Mouse (Mus musculus): ENCODE data around the gene Ndufb7.
"Not testable (repeated sequence)": the region's sequence is repeated elsewhere in the genome, so short reads cannot be mapped to it uniquely, and the experiment has no call there.

Gene Ndufb7

DNA sequence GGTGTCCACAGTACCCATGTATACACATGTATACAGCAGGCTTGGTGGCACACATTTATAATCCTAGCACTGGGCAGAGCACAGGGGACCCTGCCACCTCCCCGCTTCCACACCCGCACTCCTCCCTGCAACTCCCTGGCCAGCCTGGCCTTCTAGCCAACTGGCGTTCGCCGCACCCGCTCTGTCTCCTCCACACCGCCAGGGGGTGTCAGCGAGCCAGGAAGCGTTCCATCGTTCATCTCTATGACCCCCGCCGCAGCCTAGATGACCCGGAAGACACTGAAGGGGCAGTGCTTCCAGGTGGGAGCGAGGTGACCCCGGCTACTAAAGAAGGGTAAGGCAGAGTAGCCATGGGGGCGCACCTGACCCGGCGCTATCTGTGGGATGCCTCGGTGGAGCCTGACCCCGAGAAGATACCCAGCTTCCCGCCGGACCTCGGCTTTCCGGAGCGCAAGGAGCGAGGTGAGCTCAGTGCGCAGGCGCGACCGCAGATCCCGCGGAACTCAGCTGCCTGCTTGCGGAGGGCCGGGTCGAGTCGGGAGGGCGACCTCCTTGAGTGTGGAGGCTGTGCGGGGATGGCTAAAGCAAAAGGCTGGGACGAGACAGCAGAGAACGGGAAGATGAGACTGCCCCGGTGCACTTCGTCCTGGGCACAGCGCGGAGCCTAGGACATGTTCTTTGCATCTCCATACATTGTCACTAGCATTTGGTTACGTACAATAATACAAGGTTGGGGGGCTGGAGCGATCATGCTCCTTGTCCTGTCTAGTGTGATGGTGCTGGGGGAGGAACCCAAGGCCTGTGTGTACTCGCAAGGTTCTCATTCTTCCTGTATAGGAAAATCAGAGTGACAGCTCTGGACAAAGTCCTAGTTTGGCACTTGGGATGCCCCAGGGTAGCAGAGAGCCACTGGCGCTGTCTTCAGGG, at the start of gene Ndufb7:
Gene Ndufb7 (plus strand): TSS at position 203 of the 927 bp plus-strand sequence.
- DNase-seq (ENCODE audit: extremely low spot score, low spot score) = peak; percentile 97

DNA sequence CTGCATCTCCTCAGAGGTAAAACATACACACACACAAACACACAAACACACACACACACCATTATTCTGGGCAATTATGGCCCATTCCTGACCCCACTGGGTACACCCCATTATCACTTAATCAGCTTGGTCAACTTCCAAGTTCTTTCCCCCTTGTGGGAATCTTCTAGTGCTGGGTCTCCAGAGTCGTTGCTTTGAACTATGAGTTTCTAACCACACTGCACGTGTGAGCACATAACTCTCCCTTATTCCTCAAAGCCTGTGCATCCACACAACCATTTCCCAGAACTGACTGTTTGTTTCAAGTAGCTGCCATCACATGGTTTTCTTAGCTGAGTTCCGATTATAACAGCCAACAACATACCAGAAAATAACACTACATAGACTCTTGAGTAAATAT, 46.0 kb upstream of the Ndufb7 start:
- no peak for DNase-seq (ENCODE audit: extremely low spot score, low spot score)

DNA sequence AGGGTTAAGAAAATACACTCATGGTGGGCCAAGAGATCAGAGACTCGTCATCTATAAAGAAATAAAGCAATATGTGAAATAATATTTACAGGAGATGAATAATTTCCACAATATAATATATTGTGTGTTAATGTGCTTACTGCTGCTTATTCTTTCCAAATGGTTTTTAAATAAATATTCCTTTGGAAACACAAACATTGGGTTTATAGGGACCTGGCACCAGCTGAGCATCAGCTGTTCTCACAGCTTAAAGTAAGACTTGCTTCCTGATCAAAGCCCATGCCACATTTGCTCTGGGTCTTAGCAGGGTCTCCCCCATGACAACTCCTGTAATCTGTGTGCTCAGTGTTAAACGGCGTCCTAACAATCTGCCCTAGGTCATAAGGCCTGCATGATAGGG, 45.6 kb upstream of the Ndufb7 start:
- not testable (repeated sequence) for DNase-seq (ENCODE audit: extremely low spot score, low spot score)

DNA sequence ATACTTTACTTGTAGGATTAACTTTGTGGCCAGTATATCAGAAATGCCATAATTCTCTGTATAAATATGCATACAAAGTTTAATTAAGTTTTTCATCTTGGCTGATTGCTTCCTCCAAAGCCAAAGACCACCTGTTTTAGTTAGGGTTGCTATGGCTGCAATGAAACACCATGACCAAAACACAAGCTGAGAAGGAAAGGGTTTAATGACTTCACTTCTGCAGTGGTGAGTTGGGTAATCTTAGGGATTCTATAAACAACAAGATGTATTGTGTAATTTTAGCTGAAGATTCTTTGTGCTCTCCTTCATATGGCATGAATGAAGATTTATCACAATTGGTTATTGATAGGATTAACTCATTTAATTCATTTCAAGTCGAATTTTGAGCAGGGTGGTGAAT, 45.2 kb upstream of the Ndufb7 start:
- DNase-seq (ENCODE audit: extremely low spot score, low spot score) = no peak

DNA sequence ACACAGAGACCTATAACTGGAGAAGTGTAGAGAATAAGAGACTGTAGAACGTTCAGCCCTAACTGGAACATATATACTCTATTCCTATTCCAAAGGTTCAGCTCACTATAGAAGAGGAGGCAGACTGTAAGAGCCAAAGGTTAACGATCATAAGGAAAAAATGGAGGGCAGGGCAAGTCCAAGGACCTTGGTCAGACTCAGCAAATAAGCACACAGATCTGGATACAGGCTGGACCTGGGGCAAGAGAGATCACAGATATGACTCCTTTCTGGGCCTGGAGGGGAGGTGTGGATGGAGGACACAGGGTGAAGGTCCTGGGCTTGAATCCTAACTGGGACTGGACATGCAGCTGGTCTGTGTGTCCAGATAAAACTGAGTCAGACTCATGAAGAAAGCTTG, 31.7 kb upstream of the Ndufb7 start:
- DNase-seq (ENCODE audit: extremely low spot score, low spot score) = no peak

DNA sequence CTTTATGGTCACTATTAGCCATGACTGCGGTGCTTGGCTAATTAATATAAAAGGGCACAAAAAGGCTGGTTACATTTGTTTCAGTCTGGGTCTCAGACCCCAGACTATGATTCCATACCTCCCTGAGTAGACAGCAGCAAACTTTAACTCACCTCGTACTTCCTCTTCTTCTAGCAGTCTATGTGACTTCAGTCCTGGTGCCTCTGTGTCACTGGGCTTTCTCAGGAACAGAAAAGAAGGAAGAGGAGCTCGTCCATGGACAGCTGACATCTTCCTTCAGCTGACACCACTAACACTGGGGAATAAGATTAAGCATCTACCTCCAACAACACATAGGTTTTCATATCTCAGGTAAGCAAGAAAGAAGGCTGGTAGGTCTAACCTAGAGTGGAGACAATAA, 30.7 kb upstream of the Ndufb7 start, which contains the start of gene Olfr370:
Gene Olfr370 (plus strand): TSS at position 45 of the 400 bp plus-strand sequence.
- no peak for DNase-seq (ENCODE audit: extremely low spot score, low spot score)

DNA sequence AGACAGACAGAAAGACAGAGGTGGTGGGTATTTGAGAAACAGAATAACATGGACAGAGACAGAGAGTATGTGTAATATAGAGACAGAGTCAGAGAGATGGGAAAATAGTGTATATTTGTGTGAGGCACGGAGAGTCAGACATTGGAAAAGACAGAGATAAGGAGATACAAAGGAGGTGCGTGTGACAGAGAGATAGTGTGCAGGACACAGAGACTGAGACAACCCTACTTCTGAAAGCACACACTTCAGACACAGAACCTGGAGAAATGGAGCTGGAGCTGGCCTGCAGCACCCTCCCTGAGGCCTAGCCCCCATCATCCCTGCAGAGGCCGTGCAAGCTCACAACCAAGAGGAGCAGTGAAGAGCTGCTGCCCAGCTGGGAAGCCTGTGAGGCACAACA, 3.8 kb upstream of the Ndufb7 start:
- DNase-seq (ENCODE audit: extremely low spot score, low spot score) = no peak

DNA sequence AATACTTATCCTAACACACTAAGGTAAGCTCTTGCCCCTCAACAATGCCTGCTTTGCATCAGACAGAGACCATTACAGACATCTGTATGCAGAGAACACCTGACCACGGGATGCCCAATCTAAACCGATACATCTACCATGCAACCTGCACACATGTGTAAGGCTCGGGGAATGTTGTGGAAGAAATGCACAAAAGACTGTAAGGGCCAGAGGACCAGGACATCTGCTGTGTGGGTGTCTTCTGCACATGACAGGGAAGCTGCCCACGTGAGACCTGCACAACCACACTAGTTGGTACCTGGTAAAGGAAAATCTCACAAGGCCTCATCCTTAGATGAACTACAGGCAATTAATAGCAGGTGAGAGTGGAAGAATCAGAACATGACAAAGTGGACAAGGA, 3.2 kb upstream of the Ndufb7 start:
- DNase-seq (ENCODE audit: extremely low spot score, low spot score) = no peak

DNA sequence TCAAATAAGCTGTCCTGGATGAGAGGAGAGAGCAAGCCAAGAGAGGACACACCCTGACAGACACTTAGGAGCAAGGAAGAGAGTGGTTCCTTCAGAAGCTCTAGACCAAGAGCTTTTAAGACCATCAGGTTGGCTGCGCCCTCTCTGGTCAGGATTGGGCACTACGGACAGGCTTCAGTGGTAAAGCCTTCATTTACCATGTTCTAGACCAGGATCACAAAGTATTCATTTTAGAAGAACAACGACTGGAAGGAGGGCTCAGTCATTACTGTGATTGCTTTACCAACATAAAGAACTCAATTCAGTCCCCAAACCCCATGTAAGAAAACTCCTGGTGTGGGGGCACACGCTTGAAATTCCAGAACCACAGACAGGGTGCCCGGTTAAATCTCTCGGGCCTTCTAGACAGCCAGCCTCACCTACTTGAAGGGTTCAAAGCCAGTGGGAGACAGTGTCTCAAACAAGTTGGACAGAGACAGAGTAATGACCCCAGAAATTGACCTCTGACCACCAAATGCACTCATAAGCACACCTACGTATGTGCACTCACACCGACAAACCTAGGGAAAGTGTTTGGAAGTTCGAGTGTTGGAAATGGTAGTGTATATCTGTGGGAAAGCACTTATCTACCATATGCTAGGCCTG, 618 bp upstream of the Ndufb7 start:
- DNase-seq (ENCODE audit: extremely low spot score, low spot score) = peak; percentile 13

DNA sequence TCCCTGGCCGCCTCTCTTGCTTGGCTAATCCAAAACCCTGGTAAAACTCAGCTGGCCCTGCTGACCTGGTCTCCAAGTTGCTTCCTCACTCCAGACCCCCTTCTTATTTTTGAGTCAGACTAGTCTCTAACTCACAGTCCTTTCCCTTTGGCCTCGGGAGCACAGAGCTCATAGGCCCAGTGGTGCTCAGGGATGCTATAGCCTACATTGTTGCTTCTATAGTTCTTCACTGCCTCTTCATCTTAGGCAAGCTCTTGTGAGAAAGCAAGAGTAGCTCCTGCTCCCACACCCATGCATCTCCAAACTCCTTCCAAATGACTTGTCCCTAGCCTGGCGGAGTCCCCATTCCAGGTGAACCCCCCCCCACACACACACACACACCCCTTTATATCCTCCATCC, 1.2 kb downstream of the Ndufb7 start:
- DNase-seq (ENCODE audit: extremely low spot score, low spot score) = peak; percentile 13

DNA sequence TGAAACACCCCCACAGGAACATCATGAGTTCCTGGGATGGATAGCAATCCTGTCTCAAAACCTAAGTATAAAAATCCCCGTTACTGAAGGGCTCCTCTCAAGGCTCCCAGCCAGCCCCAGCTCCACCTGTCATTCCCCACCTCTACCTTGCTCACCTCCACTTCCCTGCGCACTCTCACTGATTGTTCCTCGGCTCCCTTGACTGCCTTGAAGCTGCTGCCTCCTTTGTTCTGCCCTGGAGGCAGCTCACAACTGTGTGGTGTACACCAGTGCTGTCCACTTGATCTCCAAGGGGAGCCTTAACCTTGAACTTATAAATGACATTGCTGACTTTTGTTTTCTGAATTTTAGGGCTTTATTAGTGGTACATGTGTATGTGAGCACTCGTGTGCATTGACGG, 1.7 kb downstream of the Ndufb7 start:
- DNase-seq (ENCODE audit: extremely low spot score, low spot score) = no peak

DNA sequence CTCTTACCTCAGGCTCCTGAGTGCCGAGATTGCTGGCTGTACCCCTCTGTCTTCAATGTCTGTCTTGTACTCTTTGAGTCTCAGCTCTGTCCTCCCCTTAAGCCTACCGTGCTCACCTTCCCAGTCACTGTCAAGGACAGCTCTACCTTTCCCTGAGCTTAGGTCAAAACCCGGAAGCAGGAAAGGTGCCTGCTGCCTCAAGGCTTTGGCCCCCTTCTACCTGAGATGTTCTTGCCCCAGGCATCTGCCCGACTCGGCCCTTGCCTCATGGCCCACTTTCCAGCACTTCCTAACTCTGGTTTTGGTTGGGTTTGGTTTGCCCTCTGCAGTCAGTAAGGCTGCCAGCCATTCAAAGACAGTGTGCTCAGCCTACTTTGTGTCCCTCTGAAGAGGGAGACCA, 2.3 kb downstream of the Ndufb7 start:
- DNase-seq (ENCODE audit: extremely low spot score, low spot score) = peak; percentile 13

DNA sequence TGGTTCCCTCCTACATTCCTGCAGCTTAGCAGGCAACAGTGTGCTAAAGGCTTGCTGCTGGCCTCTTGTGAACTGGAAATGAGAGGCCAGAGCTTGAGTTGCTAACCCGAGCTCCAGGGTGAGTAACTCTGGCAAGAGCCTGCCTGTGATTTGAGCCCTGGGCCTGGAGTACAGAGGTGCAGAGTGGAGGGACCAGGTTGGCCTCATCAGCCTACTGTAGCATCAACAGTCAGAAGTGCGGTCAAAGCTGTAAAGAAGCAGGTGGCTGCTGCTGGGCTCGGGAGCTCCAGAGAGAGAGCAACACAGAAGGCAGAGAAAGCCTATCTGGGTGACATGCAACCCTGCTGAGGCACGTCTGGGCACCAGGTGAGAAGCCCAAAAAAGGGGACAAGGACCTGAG, 2.7 kb downstream of the Ndufb7 start:
- DNase-seq (ENCODE audit: extremely low spot score, low spot score) = no peak

DNA sequence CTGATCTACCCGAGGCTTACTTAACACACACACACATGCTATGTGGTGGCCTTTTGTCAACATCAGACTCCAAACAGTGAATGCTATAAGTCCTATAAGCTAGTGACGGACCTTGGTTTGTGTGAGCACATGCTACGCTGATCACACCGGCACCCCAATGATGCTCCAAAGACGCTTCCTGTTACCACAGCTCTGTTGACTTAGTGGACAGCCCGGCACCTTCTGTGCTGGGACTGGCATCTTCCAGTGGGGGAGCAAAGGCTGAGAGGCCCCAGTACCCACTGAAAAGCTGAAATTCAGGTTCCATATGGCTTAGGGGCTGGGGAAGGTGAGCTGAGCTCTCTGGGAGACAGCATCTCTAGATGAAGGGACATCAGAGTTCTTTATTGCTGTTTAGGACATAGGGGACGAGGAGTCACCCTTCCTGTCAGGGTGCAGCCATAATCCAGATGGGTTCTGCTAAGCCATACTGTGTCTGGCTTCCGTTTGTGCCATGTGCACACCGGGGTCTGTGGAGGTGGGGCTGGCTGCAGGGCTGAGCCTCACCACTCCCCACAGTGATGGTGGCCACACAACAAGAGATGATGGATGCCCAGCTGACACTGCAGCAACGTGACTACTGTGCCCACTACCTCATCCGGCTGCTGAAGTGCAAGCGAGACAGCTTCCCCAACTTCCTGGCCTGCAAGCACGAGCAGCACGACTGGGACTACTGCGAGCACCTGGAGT, 4.0 kb downstream of the Ndufb7 start:
- DNase-seq (ENCODE audit: extremely low spot score, low spot score) = peak; percentile 13

DNA sequence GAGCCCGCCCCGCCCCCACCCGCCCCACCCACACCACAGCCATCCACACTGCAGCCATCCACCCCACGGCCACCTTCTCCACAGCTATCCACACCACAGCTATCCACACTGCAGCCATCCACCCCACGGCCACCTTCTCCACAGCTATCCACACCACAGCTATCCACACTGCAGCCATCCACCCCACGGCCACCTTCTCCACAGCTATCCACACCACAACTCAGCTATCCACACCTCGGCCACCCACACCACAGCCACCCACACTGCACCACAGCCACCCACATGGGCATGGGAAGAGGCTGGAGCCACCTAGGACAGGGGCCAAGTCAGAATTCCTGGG, 4.5 kb downstream of the Ndufb7 start:
- not testable (repeated sequence) for DNase-seq (ENCODE audit: extremely low spot score, low spot score)

DNA sequence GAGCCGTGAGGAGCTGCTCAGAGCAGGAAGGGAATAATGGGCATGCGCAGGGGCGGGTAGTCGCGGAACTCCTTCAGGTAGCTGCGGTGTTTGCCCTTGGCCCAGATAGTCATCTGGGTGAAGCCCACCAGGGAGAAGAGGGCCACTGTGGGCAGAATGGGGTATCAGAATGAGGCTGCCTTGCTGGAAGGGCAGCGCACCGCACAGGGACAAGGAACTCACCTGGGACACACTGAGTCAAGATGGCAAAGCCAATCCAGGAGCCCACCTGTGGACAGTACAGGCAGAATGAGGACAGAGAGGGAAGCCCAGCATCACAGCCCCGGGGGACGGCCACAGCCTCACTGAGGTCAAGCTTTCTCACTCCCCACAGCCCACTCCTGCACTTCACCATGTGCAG, 5.3 kb downstream of the Ndufb7 start:
- DNase-seq (ENCODE audit: extremely low spot score, low spot score) = no peak

DNA sequence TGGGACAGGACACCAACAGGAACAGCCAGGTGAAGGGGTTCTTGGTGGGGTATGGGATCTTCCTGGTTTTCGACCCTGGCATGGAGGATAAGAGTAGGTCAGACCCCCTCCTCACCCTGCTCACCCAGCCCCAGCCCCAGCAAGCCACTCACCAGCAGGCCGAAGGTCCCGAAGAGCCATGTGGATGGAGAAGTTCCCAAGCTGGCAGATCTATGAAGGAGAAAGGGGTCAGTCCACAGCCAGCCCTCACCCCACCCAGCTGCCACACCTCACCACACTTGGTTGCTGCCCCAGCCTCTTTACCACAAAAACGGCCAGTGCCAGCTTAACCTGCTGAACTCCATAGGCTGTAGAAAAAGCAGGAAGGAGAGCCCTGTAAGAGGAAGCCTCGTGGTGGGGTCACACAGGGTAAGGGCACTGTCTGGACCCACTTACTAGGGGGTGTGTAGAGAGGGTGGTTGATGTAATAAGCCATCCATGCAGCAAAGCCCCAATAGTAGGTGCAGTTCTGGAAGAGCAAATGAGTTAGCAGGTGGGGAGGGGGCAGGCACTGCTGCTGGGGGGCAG, 5.9 kb downstream of the Ndufb7 start:
- no peak for DNase-seq (ENCODE audit: extremely low spot score, low spot score)

DNA sequence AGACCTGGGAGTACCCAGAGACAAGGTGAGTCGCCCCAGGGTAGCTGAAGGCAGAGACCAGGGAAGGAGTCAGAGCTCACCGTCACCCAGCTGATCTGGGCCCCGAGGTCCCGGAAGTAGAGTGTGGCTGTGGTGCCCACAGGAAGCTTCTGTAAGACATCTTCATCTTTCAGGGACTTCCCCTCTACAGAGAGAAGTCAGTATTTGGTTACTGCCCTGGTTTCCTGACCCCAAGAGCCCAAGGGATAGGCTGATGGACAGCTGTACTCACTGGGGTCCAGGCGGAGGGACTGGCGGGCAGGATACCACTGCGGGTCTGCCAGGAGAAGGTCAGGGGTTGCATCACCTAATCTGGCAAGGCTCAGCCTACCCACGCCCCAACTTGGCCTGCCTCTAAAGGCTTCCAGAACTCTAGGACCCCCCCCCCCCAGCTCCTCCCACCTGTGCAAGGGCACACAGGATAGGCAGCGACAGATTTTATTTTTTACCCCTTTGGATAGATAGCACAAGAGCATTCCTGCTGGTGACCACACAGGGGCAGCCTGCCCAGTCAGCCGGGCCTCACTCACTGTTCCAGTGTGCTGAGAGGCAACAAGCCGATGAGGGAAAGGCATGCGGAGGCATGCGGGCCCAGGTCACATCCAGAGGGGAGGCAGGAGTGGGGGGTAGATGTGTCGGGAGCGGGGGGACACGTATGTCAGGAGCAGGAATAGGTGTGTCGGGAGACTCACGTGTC, 6.8 kb downstream of the Ndufb7 start:
- no peak for DNase-seq (ENCODE audit: extremely low spot score, low spot score)

DNA sequence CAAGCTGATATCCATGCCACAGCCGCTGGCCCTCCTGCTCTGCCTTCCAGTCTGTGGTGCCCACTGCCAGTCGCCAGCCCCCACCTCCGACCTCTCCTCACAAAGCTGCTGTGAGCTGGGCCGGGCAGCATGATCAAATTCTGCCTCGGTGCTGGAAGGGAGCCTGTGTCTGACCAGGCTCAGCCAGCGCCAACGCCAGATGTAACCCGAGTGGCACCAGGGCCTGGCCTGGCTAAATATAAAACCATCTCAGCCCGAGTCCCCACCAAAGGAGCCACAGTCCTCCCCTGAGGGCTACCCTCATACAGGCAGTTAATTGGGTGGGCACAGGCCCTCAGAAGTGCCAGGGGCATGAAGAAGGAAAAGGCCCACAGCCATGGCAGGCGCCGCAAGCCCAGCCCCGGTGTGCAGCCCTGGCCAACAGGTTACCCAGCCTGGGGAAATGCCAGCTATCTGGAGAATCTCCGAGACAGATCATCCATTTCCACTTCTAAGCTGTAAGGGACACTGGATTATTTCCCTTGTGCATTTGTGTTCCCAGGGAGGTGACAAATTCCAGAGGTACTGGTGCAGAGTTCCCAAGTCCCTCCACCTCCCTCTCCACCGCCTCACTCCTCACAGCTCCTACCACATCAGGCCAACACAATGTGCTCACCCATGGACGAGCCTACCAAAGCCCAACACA, 8.3 kb downstream of the Ndufb7 start:
- no peak for DNase-seq (ENCODE audit: extremely low spot score, low spot score)
